Mouse (Mus musculus): Measurements from ENCODE around the gene Samd4. TPM values are rescaled to one million over a fixed set of nuclear protein-coding genes. Genes with fewer than 3 reads are reported as not detected.

Gene Samd4
- total and polyA plus RNA-seq, 2 experiments from 2014 or later = 5.1 to 16.0 TPM

DNA sequence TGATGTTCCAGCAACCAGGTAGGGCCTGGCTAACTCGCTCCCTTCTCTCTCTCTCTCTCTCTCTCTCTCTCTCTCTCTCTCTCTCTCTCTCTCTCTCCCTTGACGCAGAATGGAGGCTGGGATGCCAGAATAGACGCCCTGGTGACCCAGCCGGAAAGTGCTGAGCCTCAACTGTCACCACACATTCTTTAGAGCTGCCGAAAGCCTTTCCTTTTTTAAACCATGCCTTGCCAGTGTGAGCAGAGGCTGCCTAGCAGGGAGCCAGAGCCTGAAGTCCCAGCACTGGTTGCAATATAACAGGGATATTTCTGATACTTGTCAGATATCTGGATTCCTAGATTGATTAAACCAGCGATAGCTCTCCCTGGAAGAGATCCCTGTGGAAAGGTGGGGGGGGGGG is 206.5 kb downstream of the Samd4 start:
- Histone ChIP-seq H3K9ac (replicated peaks; ENCODE audit: low read length, poor library complexity, severe bottlenecking) (no peak overlapping the region), H3K4me2 (ENCODE audit: low read depth, low read length, poor library complexity, severe bottlenecking) (no peak overlapping the region), H3K4me1 (ENCODE audit: insufficient read depth, low read length) (no peaks in the 10 kb centered on the region), H3K4me3 (ENCODE audit: low read depth, low read length) (no peak overlapping the region), H3K27me3 (ENCODE audit: insufficient read depth, low read length) (no peaks in the 10 kb centered on the region), H3K36me3 (ENCODE audit: insufficient read depth, low read length) (peaks cover 8% of the 10 kb centered on the region; the same call in 1 of the 2 replicates), H3K9me3 (ENCODE audit: low read length) (no peaks in the 10 kb centered on the region), H3K27ac (ENCODE audit: low read depth, low read length) (no peak overlapping the region)
- ATAC-seq (ENCODE audit: low FRiP score) = no peak
- no peak for TF ChIP-seq CTCF (IDR thresholded peaks at IDR 0.05)
- WGBS = 66% methylated on average over 6 of the region's 6 CpGs
- DNase-seq (ENCODE audit: low spot score) = no peak

GRCm38 (mm10) chr14:47091908-47092307 is 209.3 kb downstream of the Samd4 start:
- ATAC-seq (ENCODE audit: low FRiP score) (no peak), DNase-seq (ENCODE audit: low spot score) (no peak)
- WGBS = 95% methylated on average over 6 of the region's 6 CpGs
- H3K4me3 ChIP-seq (ENCODE audit: low read depth, low read length) = no peak overlapping the region
- TF ChIP-seq CTCF (IDR thresholded peaks at IDR 0.05) = no peak
- no peak overlapping the region for H3K4me2 ChIP-seq (ENCODE audit: low read depth, low read length, poor library complexity, severe bottlenecking)
- no peak overlapping the region for H3K9ac ChIP-seq (replicated peaks; ENCODE audit: low read length, poor library complexity, severe bottlenecking)
- H3K4me1 ChIP-seq (ENCODE audit: insufficient read depth, low read length) = no peaks in the 10 kb centered on the region
- no peak overlapping the region for H3K27ac ChIP-seq (ENCODE audit: low read depth, low read length)
- peaks cover 14% of the 10 kb centered on the region for H3K36me3 ChIP-seq (ENCODE audit: insufficient read depth, low read length)
- H3K27me3 ChIP-seq (ENCODE audit: insufficient read depth, low read length) = no peaks in the 10 kb centered on the region
- H3K9me3 ChIP-seq (ENCODE audit: low read length) = no peaks in the 10 kb centered on the region

GRCm38 (mm10) chr14:47093355-47093792 is 210.7 kb downstream of the Samd4 start:
- TF ChIP-seq CTCF (IDR thresholded peaks at IDR 0.05) = 0 out of 2 replicates have a peak, but pooled peaks have one; percentile 11
- Histone ChIP-seq H3K9me3 (ENCODE audit: low read length) (no peaks in the 10 kb centered on the region), H3K36me3 (ENCODE audit: insufficient read depth, low read length) (peaks cover 14% of the 10 kb centered on the region), H3K4me3 (ENCODE audit: low read depth, low read length) (no peak overlapping the region), H3K4me1 (ENCODE audit: insufficient read depth, low read length) (no peaks in the 10 kb centered on the region), H3K27me3 (ENCODE audit: insufficient read depth, low read length) (no peaks in the 10 kb centered on the region), H3K9ac (replicated peaks; ENCODE audit: low read length, poor library complexity, severe bottlenecking) (no peak overlapping the region), H3K4me2 (ENCODE audit: low read depth, low read length, poor library complexity, severe bottlenecking) (no peak overlapping the region), H3K27ac (ENCODE audit: low read depth, low read length) (no peak overlapping the region)
- DNase-seq (ENCODE audit: low spot score) (peak; percentile 24), ATAC-seq (ENCODE audit: low FRiP score) (no peak)
- 75% methylated on average over 16 of the region's 16 CpGs for WGBS

- 99% methylated on average over 3 of the region's 3 CpGs for whole genome bisulfite sequencing
- no peak for TF ChIP-seq CTCF (IDR thresholded peaks at IDR 0.05)
- Histone ChIP-seq H3K27ac (ENCODE audit: low read depth, low read length) (no peak overlapping the region), H3K9me3 (ENCODE audit: low read length) (no peaks in the 10 kb centered on the region), H3K27me3 (ENCODE audit: insufficient read depth, low read length) (no peaks in the 10 kb centered on the region), H3K36me3 (ENCODE audit: insufficient read depth, low read length) (peaks cover 14% of the 10 kb centered on the region), H3K9ac (replicated peaks; ENCODE audit: low read length, poor library complexity, severe bottlenecking) (no peak overlapping the region), H3K4me3 (ENCODE audit: low read depth, low read length) (no peak overlapping the region), H3K4me1 (ENCODE audit: insufficient read depth, low read length) (no peaks in the 10 kb centered on the region), H3K4me2 (ENCODE audit: low read depth, low read length, poor library complexity, severe bottlenecking) (no peak overlapping the region)
- ATAC-seq (ENCODE audit: low FRiP score) (no peak), DNase-seq (ENCODE audit: low spot score) (no peak)
These were observed 212.4 kb downstream of the Samd4 start for GRCm38 (mm10) chr14:47095036-47095435.

- H3K4me1 ChIP-seq (ENCODE audit: insufficient read depth, low read length) = no peaks in the 10 kb centered on the region
- no peak for ATAC-seq (ENCODE audit: low FRiP score)
- no peak overlapping the region for H3K27ac ChIP-seq (ENCODE audit: low read depth, low read length)
- no peak overlapping the region for H3K4me2 ChIP-seq (ENCODE audit: low read depth, low read length, poor library complexity, severe bottlenecking)
- no peak overlapping the region for H3K4me3 ChIP-seq (ENCODE audit: low read depth, low read length)
- no peaks in the 10 kb centered on the region for H3K9me3 ChIP-seq (ENCODE audit: low read length)
- WGBS = 74% methylated on average over 5 of the region's 5 CpGs
- H3K36me3 ChIP-seq (ENCODE audit: insufficient read depth, low read length) = peaks cover 14% of the 10 kb centered on the region; the same call in 1 of the 2 replicates
- no peak overlapping the region for H3K9ac ChIP-seq (replicated peaks; ENCODE audit: low read length, poor library complexity, severe bottlenecking)
- TF ChIP-seq CTCF (IDR thresholded peaks at IDR 0.05) = no peak
- H3K27me3 ChIP-seq (ENCODE audit: insufficient read depth, low read length) = no peaks in the 10 kb centered on the region
- DNase-seq (ENCODE audit: low spot score) = peak; percentile 8
These were observed 213.7 kb downstream of the Samd4 start for GRCm38 (mm10) chr14:47096357-47096756.

DNA sequence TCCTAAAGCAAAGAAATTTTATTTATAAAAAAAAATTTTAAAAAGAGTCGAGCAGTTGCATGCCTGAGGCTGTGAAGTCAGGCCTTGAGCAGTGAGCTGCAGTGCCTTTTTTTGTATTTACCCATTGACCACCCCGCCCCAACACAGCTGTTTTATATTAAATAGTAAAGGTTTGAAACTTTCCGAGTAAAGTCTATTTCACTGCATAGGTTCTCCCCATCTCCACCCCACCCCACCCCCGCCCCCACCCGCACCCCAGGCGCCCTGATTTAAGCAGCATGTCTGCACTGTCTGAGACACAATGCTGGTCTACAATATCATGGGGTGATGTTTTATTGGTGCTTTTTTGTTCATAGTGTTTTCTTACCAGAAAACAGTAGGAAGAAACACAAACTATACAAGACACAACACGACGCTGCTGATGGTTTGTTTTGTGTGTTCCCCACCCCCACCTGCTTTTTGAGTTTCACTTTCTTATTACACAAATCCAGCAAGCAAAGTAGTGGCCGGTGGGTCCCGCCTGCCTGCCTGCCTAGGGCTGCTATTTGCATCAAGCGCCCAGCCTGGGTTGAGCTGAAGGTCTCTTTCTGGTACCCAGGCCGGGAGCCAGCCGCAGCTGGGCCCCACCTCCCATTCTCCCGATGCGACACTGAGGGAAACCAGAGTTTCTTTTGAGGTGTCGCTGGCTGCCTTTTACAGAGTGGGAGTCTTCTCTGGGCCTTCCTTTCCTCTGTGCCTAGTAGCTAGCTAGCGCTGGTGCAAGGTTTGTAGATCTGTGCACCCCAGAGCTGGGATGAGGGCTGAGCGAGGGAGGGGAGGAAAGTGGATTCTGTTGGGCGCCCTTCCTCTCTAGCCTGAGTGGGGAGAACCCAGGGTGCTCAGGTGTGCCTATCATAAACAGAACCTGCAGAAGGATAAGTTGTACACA is 221.9 kb downstream of the Samd4 start:
- no peak for ATAC-seq (ENCODE audit: low FRiP score)
- Histone ChIP-seq H3K27me3 (ENCODE audit: insufficient read depth, low read length) (no peaks in the 10 kb centered on the region), H3K27ac (ENCODE audit: low read depth, low read length) (no peak overlapping the region), H3K36me3 (ENCODE audit: insufficient read depth, low read length) (0 out of 2 replicates have a peak, but pooled peaks cover 3% of the 10 kb centered on the region), H3K9ac (replicated peaks; ENCODE audit: low read length, poor library complexity, severe bottlenecking) (no peak overlapping the region), H3K9me3 (ENCODE audit: low read length) (no peaks in the 10 kb centered on the region), H3K4me1 (ENCODE audit: insufficient read depth, low read length) (no peaks in the 10 kb centered on the region), H3K4me2 (ENCODE audit: low read depth, low read length, poor library complexity, severe bottlenecking) (no peak overlapping the region), H3K4me3 (ENCODE audit: low read depth, low read length) (no peak overlapping the region)
- WGBS = 32% methylated on average over 18 of the region's 19 CpGs
- no peak for DNase-seq (ENCODE audit: low spot score)
- no peak for TF ChIP-seq CTCF (IDR thresholded peaks at IDR 0.05)

All from midbrain, postnatal 0 days (tissue).